Mouse (Mus musculus): ENCODE data around the gene 4933415A04Rik. TPM values are rescaled to one million over a fixed set of nuclear protein-coding genes. Genes with fewer than 3 reads are reported as not detected.

The 4933415A04Rik gene
- total RNA-seq, 2 experiments from 2014 or later = 0.10 to 0.16 TPM

- intact Hi-C loops (cut with DNase I; ENCODE audit: low total_unique reads) = no loop called here
- no peak for DNase-seq
These were observed 34.9 kb downstream of the 4933415A04Rik start for GRCm38 (mm10) chr11:43621769-43622168.

GRCm38 (mm10) chr11:43624341-43624740 lies 37.5 kb downstream of the 4933415A04Rik start:
- DNase-seq = no peak

GRCm38 (mm10) chr11:43626300-43626926 lies 39.6 kb downstream of the 4933415A04Rik start:
- intact Hi-C loops (cut with DNase I; ENCODE audit: low total_unique reads) = no loop called here

More at GRCm38 (mm10) chr11:43624341-43624740, 37.5 kb downstream of the 4933415A04Rik start:
- intact Hi-C loops (cut with DNase I; ENCODE audit: low total_unique reads) = no loop called here

GRCm38 (mm10) chr11:43626927-43627645 lies 40.2 kb downstream of the 4933415A04Rik start:
- intact Hi-C loops (cut with DNase I; ENCODE audit: low total_unique reads) = no loop called here

More at GRCm38 (mm10) chr11:43626300-43626926, 39.6 kb downstream of the 4933415A04Rik start:
- DNase-seq = peak; percentile 30

GRCm38 (mm10) chr11:43631645-43632044 lies 44.8 kb downstream of the 4933415A04Rik start:
- DNase-seq = no peak
- intact Hi-C loops (cut with DNase I; ENCODE audit: low total_unique reads) = no loop called here

More at GRCm38 (mm10) chr11:43626927-43627645, 40.2 kb downstream of the 4933415A04Rik start:
- no peak for DNase-seq

GRCm38 (mm10) chr11:43632566-43632965 lies 45.7 kb downstream of the 4933415A04Rik start:
- intact Hi-C loops (cut with DNase I; ENCODE audit: low total_unique reads) = no loop called here
- DNase-seq = no peak

GRCm38 (mm10) chr11:43633165-43633564 lies 46.3 kb downstream of the 4933415A04Rik start:
- intact Hi-C loops (cut with DNase I; ENCODE audit: low total_unique reads) = no loop called here

GRCm38 (mm10) chr11:43633658-43634401 lies 47.0 kb downstream of the 4933415A04Rik start:
- intact Hi-C loops (cut with DNase I; ENCODE audit: low total_unique reads) = no loop called here
- peak; percentile 67 for DNase-seq

More at GRCm38 (mm10) chr11:43633165-43633564, 46.3 kb downstream of the 4933415A04Rik start:
- no peak for DNase-seq

GRCm38 (mm10) chr11:43636761-43637160 lies 49.9 kb downstream of the 4933415A04Rik start:
- intact Hi-C loops (cut with DNase I; ENCODE audit: low total_unique reads) = no loop called here
- DNase-seq = no peak

GRCm38 (mm10) chr11:43638486-43638885 lies 51.6 kb downstream of the 4933415A04Rik start:
- DNase-seq = no peak
- intact Hi-C loops (cut with DNase I; ENCODE audit: low total_unique reads) = no loop called here

Other genes with a start within 250 kb of the 4933415A04Rik start
- 10 to 100 TPM; 26.5 to 30.2 TPM for gene Pttg1, start 160.8 kb upstream of the 4933415A04Rik start, total RNA-seq (2021)
- 10 to 100 TPM; 27.8 to 27.9 TPM for gene Slu7, start 153.3 kb upstream of the 4933415A04Rik start, total RNA-seq (2021)
- gene C1qtnf2, start 112.8 kb upstream of the 4933415A04Rik start, total RNA-seq (2021) = 10 to 100 TPM; 11.4 to 18.2 TPM
- gene Ccnjl, start 58.3 kb upstream of the 4933415A04Rik start, total RNA-seq (2021) = 1 to 10 TPM in 1 of 2 experiments, under 1 TPM in 1; 0.78 to 1.0 TPM
- not detected for gene Fabp6, start 14.5 kb downstream of the 4933415A04Rik start, total RNA-seq (2021)
- gene Pwwp2a, start 95.0 kb downstream of the 4933415A04Rik start, total RNA-seq (2021) = 10 to 100 TPM; 14.6 to 15.6 TPM
- 10 to 100 TPM; 41.3 to 43.0 TPM for gene Ttc1, start 161.0 kb downstream of the 4933415A04Rik start, total RNA-seq (2021)